Mouse (Mus musculus) forebrain, embryonic 15.5 days (tissue): ENCODE measurements around the gene Frmd4b. TPM values are rescaled to one million over a fixed set of nuclear protein-coding genes. Genes with fewer than 3 reads are reported as not detected.
A peak's percentile ranks its signal among the peaks of the same experiment; 100 is the strongest.

Source experiments
- ATAC-seq: fragments of 200-750 bp; cut with Nextera tagmentation; replicated peaks from 2 replicates; pipeline ENCODE4 v1.8.0; 2017; ENCODE audit warnings: mild to moderate bottlenecking, moderate TSS enrichment, moderate library complexity
- H3K27ac ChIP-seq: fragments of 300-500 bp; sonication (generic); replicated peaks from 2 replicates; pipeline ENCODE4 v1.5.1; 2015; ENCODE audit warnings: mild to moderate bottlenecking, inconsistent platforms
- H3K27me3 ChIP-seq: fragments of 300-500 bp; sonication (generic); 2 replicates; pipeline ENCODE4 v1.6.1; 2015; ENCODE audit warnings: inconsistent platforms
- H3K36me3 ChIP-seq: fragments of 300-500 bp; sonication (generic); 2 replicates; pipeline ENCODE4 v1.6.1; 2015; ENCODE audit warnings: mild to moderate bottlenecking, inconsistent platforms
- H3K4me1 ChIP-seq: fragments of 300-500 bp; sonication (generic); 2 replicates; pipeline ENCODE4 v1.6.1; 2015; ENCODE audit warnings: inconsistent platforms
- H3K4me2 ChIP-seq: fragments of 300-500 bp; sonication (generic); replicated peaks from 2 replicates; pipeline ENCODE4 v1.6.1; 2015; ENCODE audit warnings: mild to moderate bottlenecking, inconsistent platforms
- H3K4me3 ChIP-seq: fragments of 300-500 bp; sonication (generic); 2 replicates; pipeline ENCODE4 v1.5.1; 2015; ENCODE audit warnings: mild to moderate bottlenecking, inconsistent platforms
- H3K9ac ChIP-seq: fragments of 300-500 bp; sonication (generic); replicated peaks from 2 replicates; pipeline ENCODE4 v1.6.1; 2015; ENCODE audit warnings: mild to moderate bottlenecking, inconsistent platforms
- H3K9me3 ChIP-seq: fragments of 300-500 bp; sonication (generic); 2 replicates; pipeline ENCODE4 v1.6.1; 2016; ENCODE audit warnings: inconsistent platforms
- WGBS: fragments of 180-500 bp; shearing (Covaris S2); methylation state at CpG from one replicate; pipeline ENCODE4 v1.1.7; 2015; ENCODE audit warnings: mixed read lengths; 5-methylcytosine and 5-hydroxymethylcytosine counted together
- polyA plus RNA-seq: library from polyadenylated mRNA; unstranded; fragments of >200 nt; fragmentation: Nextera tagmentation; extraction: Ambion mirVana; gene quantifications from 2 replicates; pipeline ENCODE4 v1.2.1, GENCODE M21; 2015

Gene Frmd4b
- polyA plus RNA-seq, 1 experiment from 2014 or later: 49.0 TPM

DNA sequence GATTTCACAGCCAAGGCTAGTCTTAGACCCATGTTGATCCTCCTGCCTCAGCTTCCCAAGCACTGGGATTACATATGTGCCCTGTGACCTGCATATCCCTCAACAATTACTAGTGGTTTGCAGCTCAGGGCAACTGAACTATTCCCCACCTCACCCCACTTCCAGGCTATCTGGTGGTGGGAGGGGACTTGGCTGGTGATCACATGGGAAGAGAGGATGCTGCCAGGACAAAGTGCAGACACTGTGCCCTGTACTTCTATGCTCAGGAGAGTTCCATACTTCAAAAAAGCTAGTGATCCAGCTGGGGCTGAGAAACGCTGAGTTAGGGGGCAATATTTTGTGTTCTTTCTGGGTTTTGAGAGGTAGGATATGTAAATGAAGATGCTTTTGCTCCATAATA lies 300.6 kb downstream of the Frmd4b start:
- H3K4me1 ChIP-seq: peaks cover 10% of the 10 kb centered on the region
- H3K4me2 ChIP-seq: no peak overlapping the region
- H3K4me3 ChIP-seq: no peak overlapping the region
- H3K9ac ChIP-seq: no peak overlapping the region
- H3K27ac ChIP-seq: no peak overlapping the region
- H3K27me3 ChIP-seq: no peaks in the 10 kb centered on the region
- WGBS: 87% methylated on average over 1 of the region's 1 CpGs
- ATAC-seq: no peak
- H3K9me3 ChIP-seq: no peaks in the 10 kb centered on the region
- no peaks in the 10 kb centered on the region for H3K36me3 ChIP-seq

GRCm38 (mm10) chr6:97315311-97315710 lies 302.0 kb downstream of the Frmd4b start:
- Histone ChIP-seq H3K4me1 (peaks cover 14% of the 10 kb centered on the region), H3K9ac (no peak overlapping the region), H3K36me3 (no peaks in the 10 kb centered on the region), H3K27ac (no peak overlapping the region), H3K4me2 (no peak overlapping the region), H3K9me3 (no peaks in the 10 kb centered on the region), H3K27me3 (no peaks in the 10 kb centered on the region), H3K4me3 (no peak overlapping the region)
- ATAC-seq: no peak
- 60% methylated on average over 3 of the region's 3 CpGs for WGBS

DNA sequence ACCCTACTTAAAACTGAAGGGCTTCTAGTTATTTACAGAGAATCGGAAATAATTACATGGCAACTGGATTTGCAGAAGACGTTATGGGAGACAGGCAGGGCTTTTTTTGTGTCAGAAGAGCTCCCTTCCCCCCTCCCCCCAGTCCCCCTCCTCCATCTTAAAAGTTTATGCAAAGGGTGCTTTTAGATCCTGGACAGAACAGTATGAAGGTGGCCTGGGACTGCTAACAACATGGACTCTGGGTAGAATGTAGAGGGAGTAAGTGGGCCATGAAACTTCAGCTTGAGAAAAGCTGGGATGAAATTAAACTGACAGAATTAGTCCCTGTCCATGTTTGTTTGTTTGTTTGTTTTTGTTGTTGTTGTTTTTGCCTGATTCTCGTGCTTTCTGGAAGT lies 304.8 kb downstream of the Frmd4b start:
- Histone ChIP-seq H3K4me3 (peak overlapping the region; percentile 26), H3K9ac (0 out of 2 replicates have a peak overlapping the region, but pooled peaks have one; percentile 14), H3K4me1 (peaks cover 14% of the 10 kb centered on the region), H3K27me3 (no peaks in the 10 kb centered on the region), H3K9me3 (no peaks in the 10 kb centered on the region), H3K36me3 (0 out of 2 replicates have a peak, but pooled peaks cover under 1% of the 10 kb centered on the region), H3K4me2 (peak overlapping the region; percentile 43), H3K27ac (no peak overlapping the region)
- WGBS: 16% methylated on average over 3 of the region's 3 CpGs
- peak; percentile 29; the same call in 1 of the 2 replicates for ATAC-seq

DNA sequence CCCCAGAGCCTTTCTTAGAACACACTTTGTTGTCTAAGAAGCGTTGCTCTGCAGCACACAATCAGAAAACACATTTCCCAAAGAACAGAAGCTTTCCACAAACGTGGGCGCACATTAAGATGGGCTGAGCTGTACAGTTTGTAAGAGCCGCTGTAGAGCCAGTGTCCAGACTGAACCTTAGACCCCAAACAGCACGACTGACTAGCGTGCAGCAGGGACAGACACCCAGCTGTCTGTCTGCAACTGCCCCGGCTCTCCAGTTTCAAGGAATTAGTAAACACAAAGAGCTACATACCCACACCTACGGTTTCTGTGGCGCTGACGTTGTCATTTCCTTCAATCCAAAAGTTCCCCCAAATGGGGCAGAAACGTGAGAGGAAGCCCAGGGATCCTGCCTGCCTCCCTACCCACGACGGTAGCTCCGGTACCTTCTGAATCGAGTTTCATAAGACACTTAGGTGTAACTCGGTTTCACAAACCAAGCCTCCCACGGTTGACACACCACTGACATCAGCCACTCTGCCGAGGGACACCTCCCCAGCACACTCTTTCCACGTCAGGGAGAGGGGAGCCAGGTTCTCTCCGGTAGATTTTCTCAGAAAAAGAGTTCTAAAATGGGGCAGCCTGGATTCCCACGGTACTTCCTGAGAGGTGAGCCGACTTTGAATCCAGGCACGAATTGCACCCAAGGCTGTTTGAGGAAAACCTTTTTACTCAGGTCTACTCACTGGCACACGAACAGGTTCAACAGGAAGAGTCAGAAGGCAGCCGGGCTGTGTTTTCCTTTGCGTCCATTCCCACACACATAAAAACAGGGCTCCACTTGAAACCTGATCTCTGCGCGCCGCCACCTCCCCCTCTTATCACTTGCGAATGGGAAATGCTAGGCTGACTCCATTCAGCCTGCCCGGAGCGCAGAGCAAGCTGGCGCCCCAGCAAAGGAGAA lies 305.5 kb downstream of the Frmd4b start:
- H3K9ac ChIP-seq: 0 out of 2 replicates have a peak overlapping the region, but pooled peaks have one; percentile 14
- H3K27me3 ChIP-seq: no peaks in the 10 kb centered on the region
- 4% methylated on average over 33 of the region's 33 CpGs for WGBS
- no peaks in the 10 kb centered on the region for H3K9me3 ChIP-seq
- peaks cover 14% of the 10 kb centered on the region for H3K4me1 ChIP-seq
- ATAC-seq: peak; percentile 57; the same call in 1 of the 2 replicates
- peaks cover 5% of the 10 kb centered on the region; the same call in 1 of the 2 replicates for H3K36me3 ChIP-seq
- H3K27ac ChIP-seq: no peak overlapping the region
- peak overlapping the region; percentile 26 for H3K4me3 ChIP-seq
- H3K4me2 ChIP-seq: peak overlapping the region; percentile 43

- no peak overlapping the region for H3K9ac ChIP-seq
- 56% methylated on average over 7 of the region's 7 CpGs for WGBS
Measured at GRCm38 (mm10) chr6:97310901-97311331, 306.4 kb downstream of the Frmd4b start.

GRCm38 (mm10) chr6:97309161-97309560 lies 308.2 kb downstream of the Frmd4b start:
- ATAC-seq: no peak
- no peak overlapping the region for H3K4me3 ChIP-seq
- 53% methylated on average over 6 of the region's 6 CpGs for WGBS

More at GRCm38 (mm10) chr6:97310901-97311331, 306.4 kb downstream of the Frmd4b start:
- peaks cover 12% of the 10 kb centered on the region; the same call in 1 of the 2 replicates for H3K36me3 ChIP-seq
- no peak overlapping the region for H3K4me3 ChIP-seq
- no peaks in the 10 kb centered on the region for H3K9me3 ChIP-seq
- ATAC-seq: no peak
- no peak overlapping the region for H3K4me2 ChIP-seq
- no peaks in the 10 kb centered on the region for H3K27me3 ChIP-seq
- no peak overlapping the region for H3K27ac ChIP-seq
- H3K4me1 ChIP-seq: peaks cover 14% of the 10 kb centered on the region

GRCm38 (mm10) chr6:97308562-97308961 lies 308.8 kb downstream of the Frmd4b start:
- peaks cover 28% of the 10 kb centered on the region for H3K4me1 ChIP-seq
- 86% methylated on average over 6 of the region's 6 CpGs for WGBS
- no peaks in the 10 kb centered on the region for H3K9me3 ChIP-seq
- no peak overlapping the region for H3K4me3 ChIP-seq
- no peak overlapping the region for H3K4me2 ChIP-seq
- no peak overlapping the region for H3K27ac ChIP-seq
- H3K36me3 ChIP-seq: peaks cover 18% of the 10 kb centered on the region
- H3K27me3 ChIP-seq: no peaks in the 10 kb centered on the region
- ATAC-seq: no peak
- no peak overlapping the region for H3K9ac ChIP-seq

More at GRCm38 (mm10) chr6:97309161-97309560, 308.2 kb downstream of the Frmd4b start:
- no peak overlapping the region for H3K9ac ChIP-seq
- no peak overlapping the region for H3K4me2 ChIP-seq
- H3K36me3 ChIP-seq: peaks cover 18% of the 10 kb centered on the region
- no peaks in the 10 kb centered on the region for H3K27me3 ChIP-seq
- peaks cover 23% of the 10 kb centered on the region for H3K4me1 ChIP-seq
- no peaks in the 10 kb centered on the region for H3K9me3 ChIP-seq
- H3K27ac ChIP-seq: no peak overlapping the region

- no peak overlapping the region for H3K4me3 ChIP-seq
- ATAC-seq: no peak
- 70% methylated on average over 8 of the region's 8 CpGs for WGBS
Measured at GRCm38 (mm10) chr6:97307231-97307630, 310.1 kb downstream of the Frmd4b start.

GRCm38 (mm10) chr6:97306351-97306750 lies 311.0 kb downstream of the Frmd4b start:
- Histone ChIP-seq H3K27ac (no peak overlapping the region), H3K36me3 (peaks cover 18% of the 10 kb centered on the region), H3K27me3 (no peaks in the 10 kb centered on the region), H3K4me1 (peaks cover 27% of the 10 kb centered on the region), H3K9me3 (no peaks in the 10 kb centered on the region), H3K9ac (no peak overlapping the region), H3K4me2 (no peak overlapping the region), H3K4me3 (no peak overlapping the region)
- ATAC-seq: no peak
- WGBS: 87% methylated on average over 11 of the region's 11 CpGs

More at GRCm38 (mm10) chr6:97307231-97307630, 310.1 kb downstream of the Frmd4b start:
- H3K9me3 ChIP-seq: no peaks in the 10 kb centered on the region
- no peak overlapping the region for H3K9ac ChIP-seq
- H3K4me1 ChIP-seq: peaks cover 34% of the 10 kb centered on the region
- peaks cover 18% of the 10 kb centered on the region for H3K36me3 ChIP-seq
- H3K27ac ChIP-seq: no peak overlapping the region
- H3K27me3 ChIP-seq: no peaks in the 10 kb centered on the region
- H3K4me2 ChIP-seq: no peak overlapping the region

- Histone ChIP-seq H3K4me1 (peaks cover 26% of the 10 kb centered on the region), H3K27ac (peak overlapping the region; percentile 33; the same call in 1 of the 2 replicates), H3K4me3 (no peak overlapping the region), H3K27me3 (no peaks in the 10 kb centered on the region), H3K4me2 (no peak overlapping the region), H3K9ac (no peak overlapping the region), H3K9me3 (no peaks in the 10 kb centered on the region), H3K36me3 (peaks cover 19% of the 10 kb centered on the region)
- 78% methylated on average over 7 of the region's 7 CpGs for WGBS
- ATAC-seq: no peak
Measured at GRCm38 (mm10) chr6:97305491-97305890, 311.9 kb downstream of the Frmd4b start.

DNA sequence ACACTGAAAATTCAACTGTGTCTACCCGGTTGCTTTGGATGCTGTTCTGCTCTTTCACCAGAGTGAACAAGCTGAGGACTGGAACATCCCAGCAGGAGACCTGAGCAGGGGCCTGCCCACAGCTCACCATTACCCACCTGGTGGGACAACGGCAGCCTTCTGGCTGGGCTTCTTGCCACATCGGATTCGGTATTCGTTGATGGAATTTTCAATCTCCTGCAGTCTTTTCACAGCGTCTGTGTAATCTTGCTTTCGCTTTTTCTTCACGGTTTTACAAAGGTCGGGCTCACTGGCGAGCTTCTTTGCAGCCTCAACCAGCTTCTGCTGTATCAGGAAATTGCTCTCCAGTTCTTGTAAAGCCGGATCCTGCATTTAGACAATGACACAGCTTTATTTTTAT lies 312.3 kb downstream of the Frmd4b start:
- 60% methylated on average over 11 of the region's 11 CpGs for WGBS
- Histone ChIP-seq H3K27ac (peak overlapping the region; percentile 33; the same call in 1 of the 2 replicates), H3K4me2 (no peak overlapping the region), H3K4me1 (peaks cover 26% of the 10 kb centered on the region), H3K9ac (no peak overlapping the region), H3K36me3 (peaks cover 22% of the 10 kb centered on the region), H3K4me3 (no peak overlapping the region), H3K9me3 (no peaks in the 10 kb centered on the region), H3K27me3 (no peaks in the 10 kb centered on the region)
- no peak for ATAC-seq
